ENCODE assay signal across 18 mouse cellular contexts in genomic region chr14:118282917-118283316, GRCm38 (mm10). TPM values are rescaled to one million over a fixed set of nuclear protein-coding genes. Genes with fewer than 3 reads are reported as not detected.
A peak's percentile ranks its signal among the peaks of the same experiment; 100 is the strongest.
DNase-seq lines count a peak whose midpoint lies in the region; ATAC-seq and TF ChIP-seq lines count a peak whose summit lies in the region.
"Had no signal": no experiment of that assay in that cellular context is flagged by ENCODE, and none has a peak within 500 bp of the region (broad histone marks: within the 10 kb centered on the region; RNA-seq: fewer than 3 reads in every experiment).

No protein-coding gene starts in this region.

- no peak for TF ChIP-seq CTCF in testis, adult 2 months (IDR thresholded peaks at IDR 0.05; ENCODE audit: control insufficient read depth, insufficient read depth, insufficient replicate concordance, low read depth, low read length)

- no peaks in the 10 kb centered on the region for H3K4me1 ChIP-seq in testis, adult 2 months (ENCODE audit: control insufficient read depth, insufficient read depth, low read length)
- H3K4me1 ChIP-seq in liver, embryonic 12.5 days: no peaks in the 10 kb centered on the region
- H3K4me1 ChIP-seq: forebrain, embryonic 15.5 days; heart, embryonic 13.5 days; midbrain, embryonic 15.5 days had no signal

- intact Hi-C loops in left cerebral cortex, postnatal 4 days (cut with DNase I): no loop called here

- peak overlapping the region; percentile 64 for H3K4me3 ChIP-seq in testis, adult 2 months (ENCODE audit: control insufficient read depth, low read depth, low read length)
- no peak overlapping the region for H3K4me3 ChIP-seq in liver, embryonic 12.5 days
- H3K4me3 ChIP-seq: forebrain, embryonic 15.5 days; heart, embryonic 13.5 days; left cerebral cortex, adult 2 months; midbrain, embryonic 15.5 days had no signal

- H3K9me3 ChIP-seq in liver, embryonic 12.5 days (replicated peaks): no peaks in the 10 kb centered on the region
- H3K9me3 ChIP-seq: midbrain, embryonic 15.5 days had no signal

- WGBS in large intestine, adult 2 months: 28% methylated on average over 14 of the region's 14 CpGs
- 70% methylated on average over 14 of the region's 14 CpGs for WGBS in liver, embryonic 12.5 days (ENCODE audit: insufficient replicate concordance)

- no peak for ATAC-seq in liver, embryonic 12.5 days
- ATAC-seq: activated CD4-positive, CD25-positive, alpha-beta regulatory T cell, adult 4 months; forebrain, embryonic 15.5 days; inflammation-experienced regulatory T-cells, adult 6 months; midbrain, embryonic 15.5 days had no signal

- H3K9ac ChIP-seq in liver, embryonic 12.5 days: no peak overlapping the region
- H3K9ac ChIP-seq: forebrain, embryonic 15.5 days; heart, embryonic 13.5 days; midbrain, embryonic 15.5 days had no signal

- TF ChIP-seq POLR2A in testis, adult 2 months (IDR thresholded peaks at IDR 0.05; ENCODE audit: control insufficient read depth, low read depth, low read length): peak; percentile 31; the same call in 1 of the 2 replicates

- no peaks in the 10 kb centered on the region for H3K27me3 ChIP-seq in testis, adult 2 months (ENCODE audit: control insufficient read depth, insufficient read depth, low read length)
- no peaks in the 10 kb centered on the region for H3K27me3 ChIP-seq in liver, embryonic 12.5 days (replicated peaks)
- H3K27me3 ChIP-seq: forebrain, embryonic 15.5 days; heart, embryonic 13.5 days; midbrain, embryonic 15.5 days had no signal

- H3K4me2 ChIP-seq in liver, embryonic 12.5 days: no peak overlapping the region
- H3K4me2 ChIP-seq: forebrain, embryonic 15.5 days; heart, embryonic 13.5 days; liver, embryonic 11.5 days; midbrain, embryonic 15.5 days had no signal

- H3K27ac ChIP-seq in testis, adult 2 months (ENCODE audit: control insufficient read depth, insufficient read depth, low read depth, low read length): peak overlapping the region; percentile 15; the same call in 1 of the 2 replicates
- no peak overlapping the region for H3K27ac ChIP-seq in liver, embryonic 12.5 days
- H3K27ac ChIP-seq: forebrain, embryonic 15.5 days; heart, embryonic 13.5 days; left cerebral cortex, adult 2 months; midbrain, embryonic 15.5 days had no signal

- H3K36me3 ChIP-seq in testis, adult 2 months (ENCODE audit: control insufficient read depth, insufficient read depth, low read length): no peaks in the 10 kb centered on the region
- no peaks in the 10 kb centered on the region for H3K36me3 ChIP-seq in liver, embryonic 12.5 days
- H3K36me3 ChIP-seq: forebrain, embryonic 15.5 days; heart, embryonic 13.5 days; midbrain, embryonic 15.5 days had no signal

- no peak for DNase-seq in testis, postnatal 10 days (ENCODE audit: low spot score)
- peak; percentile 73 for DNase-seq in kidney, adult 9 months
- DNase-seq in large intestine, adult 2 months (ENCODE audit: low read depth, low spot score): peak; percentile 65
- no peak for DNase-seq in spleen, adult 18-20 months
- DNase-seq in left cerebral cortex, postnatal 4 days: no peak
- DNase-seq: cerebellum, adult 11-12 months; gastrocnemius, postnatal 14 days; right cerebral cortex, postnatal 14 days had no signal

RNA-seq across cellular contexts. Expression of gene Gm9376, which starts 16.2 kb away (rescaled TPM):
- polyA plus RNA-seq in testis, adult 2 months (2012; rRNA removed): not detected in 2 replicates
- not detected in 2 replicates for polyA plus RNA-seq in large intestine, adult 2 months (2012; rRNA removed)
- not detected in 2 replicates for polyA plus RNA-seq in liver, embryonic 12.5 days (2016; fragmentation: Nextera tagmentation; extraction: Ambion mirVana)
- total RNA-seq in left cerebral cortex, postnatal 4 days (2021): not detected
- total RNA-seq: gastrocnemius, postnatal 14 days; hematopoietic stem cell, adult 5-6 weeks; left cerebral cortex, adult 2 months had no signal
- polyA plus RNA-seq: activated CD4-positive, CD25-positive, alpha-beta regulatory T cell, adult 4 months; forebrain, embryonic 15.5 days; heart, embryonic 13.5 days; inflammation-experienced regulatory T-cells, adult 6 months; liver, embryonic 11.5 days; midbrain, embryonic 15.5 days had no signal

RNA-seq across cellular contexts. Expression of gene Sox21, which starts 46.1 kb away (rescaled TPM):
- 0.02 TPM in 1 of 2 replicates, not detected in the other for polyA plus RNA-seq in testis, adult 2 months (2012; rRNA removed)
- polyA plus RNA-seq in large intestine, adult 2 months (2012; rRNA removed): 0.08 and 0.24 TPM in 2 replicates
- polyA plus RNA-seq in liver, embryonic 12.5 days (2016; fragmentation: Nextera tagmentation; extraction: Ambion mirVana): 0.02 TPM in 1 of 2 replicates, not detected in the other
- 10 to 100 TPM; 10.8 to 11.7 TPM for total RNA-seq in left cerebral cortex, postnatal 4 days (2021)
- total RNA-seq: gastrocnemius, postnatal 14 days; hematopoietic stem cell, adult 5-6 weeks had no signal
- polyA plus RNA-seq: activated CD4-positive, CD25-positive, alpha-beta regulatory T cell, adult 4 months; inflammation-experienced regulatory T-cells, adult 6 months had no signal

Comparison
In these comparisons a context has a peak if more than half of its experiments do, and no peak if none do; other contexts are left out.
1. DNase-seq: peak in kidney, adult 9 months (single experiment) and large intestine, adult 2 months (single experiment); none in testis, postnatal 10 days (single experiment), spleen, adult 18-20 months (0 of 2) and left cerebral cortex, postnatal 4 days (single experiment).